Mouse (Mus musculus) embryonic facial prominence, embryonic 11.5 days (tissue): ENCODE measurements at regions not wholly inside any gene's neighbourhood (a gene's known extent, or its start where the extent isn't known, plus 50 kb on each side); places are given as distances from the start of the nearest gene placed in this dataset.

Experiments
- ATAC-seq: fragments of 200-750 bp; cut with Nextera tagmentation; replicated peaks from 2 replicates; pipeline ENCODE4 v1.8.0; 2017; ENCODE audit warnings: low read depth; ENCODE audit not compliant: insufficient number of reproducible peaks, low FRiP score, low TSS enrichment
- DNase-seq: peaks from one replicate; pipeline ENCODE4 v3.0.0-alpha.2; 2015; ENCODE audit warnings: low spot score
- H3K27ac ChIP-seq: fragments of 300-500 bp; sonication (generic); replicated peaks from 2 replicates; pipeline ENCODE4 v1.5.1; 2014; ENCODE audit warnings: mild to moderate bottlenecking, low read depth, low read length, control low read depth
- H3K27me3 ChIP-seq: fragments of 300-500 bp; sonication (generic); 2 replicates; pipeline ENCODE4 v1.6.1; 2014; ENCODE audit warnings: mild to moderate bottlenecking, low read length, moderate library complexity, mixed read lengths; ENCODE audit not compliant: control insufficient read depth, insufficient read depth
- H3K36me3 ChIP-seq: fragments of 300-500 bp; sonication (generic); replicated peaks from 2 replicates; pipeline ENCODE4 v1.6.1; 2014; ENCODE audit warnings: low read depth, mild to moderate bottlenecking, low read length, moderate library complexity, mixed read lengths; ENCODE audit not compliant: control insufficient read depth, insufficient read depth
- H3K4me1 ChIP-seq: fragments of 300-500 bp; sonication (generic); 2 replicates; pipeline ENCODE4 v1.6.1; 2014; ENCODE audit warnings: low read length, mixed read lengths; ENCODE audit not compliant: control insufficient read depth, insufficient read depth
- H3K4me2 ChIP-seq: fragments of 300-500 bp; sonication (generic); 2 replicates; pipeline ENCODE4 v1.6.1; 2014; ENCODE audit warnings: low read depth, mild to moderate bottlenecking, control low read depth, low read length, moderate library complexity
- H3K4me3 ChIP-seq: fragments of 300-500 bp; sonication (generic); 2 replicates; pipeline ENCODE4 v1.5.1; 2014; ENCODE audit warnings: low read depth, low read length, control low read depth
- H3K9ac ChIP-seq: fragments of 300-500 bp; sonication (generic); replicated peaks from 2 replicates; pipeline ENCODE4 v1.6.1; 2014; ENCODE audit warnings: mild to moderate bottlenecking, control low read depth, low read length
- H3K9me3 ChIP-seq: fragments of 300-500 bp; sonication (generic); replicated peaks from 2 replicates; pipeline ENCODE4 v1.6.1; 2016; ENCODE audit warnings: mild to moderate bottlenecking, low read length, inconsistent platforms, mixed read lengths; ENCODE audit not compliant: control insufficient read depth
- WGBS: fragments of 180-500 bp; shearing (Covaris S2); extraction: QIAGEN DNeasy Blood & Tissue Kit; methylation state at CpG from one replicate; pipeline ENCODE4 v1.1.7; 2014; 5-methylcytosine and 5-hydroxymethylcytosine counted together

GRCm38 (mm10) chr6:99842723-99843122, 116.5 kb upstream of the Prok2 start:
- no peak for DNase-seq
- Histone ChIP-seq H3K9ac (no peak overlapping the region), H3K4me1 (peaks cover 2% of the 10 kb centered on the region; the same call in 1 of the 2 replicates), H3K4me3 (no peak overlapping the region), H3K36me3 (no peaks in the 10 kb centered on the region), H3K27me3 (no peaks in the 10 kb centered on the region; the same call in 1 of the 2 replicates), H3K27ac (no peak overlapping the region), H3K4me2 (no peak overlapping the region), H3K9me3 (no peaks in the 10 kb centered on the region)
- ATAC-seq = no peak

GRCm38 (mm10) chr6:99840823-99841222, 114.6 kb upstream of the Prok2 start:
- WGBS = 86% methylated on average over 6 of the region's 6 CpGs
- ATAC-seq (no peak), DNase-seq (no peak)
- Histone ChIP-seq H3K4me3 (no peak overlapping the region), H3K4me2 (no peak overlapping the region), H3K27ac (no peak overlapping the region), H3K36me3 (no peaks in the 10 kb centered on the region), H3K27me3 (no peaks in the 10 kb centered on the region; the same call in 1 of the 2 replicates), H3K4me1 (peaks cover 2% of the 10 kb centered on the region; the same call in 1 of the 2 replicates), H3K9ac (no peak overlapping the region), H3K9me3 (no peaks in the 10 kb centered on the region)

GRCm38 (mm10) chr6:99833323-99833722, 107.1 kb upstream of the Prok2 start:
- Histone ChIP-seq H3K27me3 (no peaks in the 10 kb centered on the region), H3K9me3 (no peaks in the 10 kb centered on the region), H3K4me3 (no peak overlapping the region), H3K4me2 (no peak overlapping the region), H3K9ac (no peak overlapping the region), H3K4me1 (no peaks in the 10 kb centered on the region), H3K27ac (no peak overlapping the region), H3K36me3 (no peaks in the 10 kb centered on the region)
- DNase-seq = peak; percentile 48
- WGBS = 62% methylated on average over 3 of the region's 3 CpGs
- no peak for ATAC-seq

GRCm38 (mm10) chr6:99827625-99828024, 101.4 kb upstream of the Prok2 start:
- no peaks in the 10 kb centered on the region for H3K36me3 ChIP-seq
- no peak for DNase-seq
- no peak overlapping the region for H3K4me3 ChIP-seq
- no peak overlapping the region for H3K4me2 ChIP-seq
- 89% methylated on average over 5 of the region's 5 CpGs for WGBS
- H3K9ac ChIP-seq = no peak overlapping the region
- ATAC-seq = no peak
- H3K27me3 ChIP-seq = no peaks in the 10 kb centered on the region
- no peaks in the 10 kb centered on the region for H3K9me3 ChIP-seq
- no peak overlapping the region for H3K27ac ChIP-seq
- no peaks in the 10 kb centered on the region for H3K4me1 ChIP-seq

- WGBS = 73% methylated on average over 6 of the region's 6 CpGs
- Histone ChIP-seq H3K36me3 (no peaks in the 10 kb centered on the region), H3K4me3 (no peak overlapping the region), H3K27me3 (no peaks in the 10 kb centered on the region), H3K27ac (no peak overlapping the region), H3K4me2 (no peak overlapping the region), H3K4me1 (no peaks in the 10 kb centered on the region), H3K9ac (no peak overlapping the region), H3K9me3 (no peaks in the 10 kb centered on the region)
- DNase-seq = no peak
- ATAC-seq = no peak
Observed at GRCm38 (mm10) chr6:99824808-99825207, 98.6 kb upstream of the Prok2 start.

GRCm38 (mm10) chr6:99822471-99822870, 96.3 kb upstream of the Prok2 start:
- H3K4me2 ChIP-seq = no peak overlapping the region
- H3K4me3 ChIP-seq = no peak overlapping the region
- no peak overlapping the region for H3K27ac ChIP-seq
- H3K4me1 ChIP-seq = no peaks in the 10 kb centered on the region
- H3K27me3 ChIP-seq = no peaks in the 10 kb centered on the region
- 74% methylated on average over 2 of the region's 2 CpGs for WGBS
- H3K9me3 ChIP-seq = no peaks in the 10 kb centered on the region
- no peaks in the 10 kb centered on the region for H3K36me3 ChIP-seq
- ATAC-seq = no peak
- no peak for DNase-seq
- H3K9ac ChIP-seq = no peak overlapping the region

- Histone ChIP-seq H3K4me2 (no peak overlapping the region), H3K4me1 (no peaks in the 10 kb centered on the region), H3K4me3 (no peak overlapping the region), H3K9ac (no peak overlapping the region), H3K9me3 (no peaks in the 10 kb centered on the region), H3K27me3 (no peaks in the 10 kb centered on the region), H3K36me3 (no peaks in the 10 kb centered on the region), H3K27ac (no peak overlapping the region)
- no peak for ATAC-seq
- WGBS = 34% methylated on average over 8 of the region's 8 CpGs
- peak; percentile 44 for DNase-seq
Observed at GRCm38 (mm10) chr6:99819255-99819929, 93.2 kb upstream of the Prok2 start.

- H3K4me2 ChIP-seq = no peak overlapping the region
- DNase-seq (no peak), ATAC-seq (no peak)
- no peaks in the 10 kb centered on the region for H3K4me1 ChIP-seq
- H3K27ac ChIP-seq = no peak overlapping the region
- no peaks in the 10 kb centered on the region for H3K9me3 ChIP-seq
- H3K27me3 ChIP-seq = no peaks in the 10 kb centered on the region
- H3K36me3 ChIP-seq = no peaks in the 10 kb centered on the region
- H3K9ac ChIP-seq = no peak overlapping the region
- no peak overlapping the region for H3K4me3 ChIP-seq
- WGBS = 87% methylated on average over 6 of the region's 6 CpGs
Observed at GRCm38 (mm10) chr6:99818486-99818885, 92.3 kb upstream of the Prok2 start.
